Comparison of ENCODE assay signal across 9 mouse cellular contexts in the genomic region with DNA sequence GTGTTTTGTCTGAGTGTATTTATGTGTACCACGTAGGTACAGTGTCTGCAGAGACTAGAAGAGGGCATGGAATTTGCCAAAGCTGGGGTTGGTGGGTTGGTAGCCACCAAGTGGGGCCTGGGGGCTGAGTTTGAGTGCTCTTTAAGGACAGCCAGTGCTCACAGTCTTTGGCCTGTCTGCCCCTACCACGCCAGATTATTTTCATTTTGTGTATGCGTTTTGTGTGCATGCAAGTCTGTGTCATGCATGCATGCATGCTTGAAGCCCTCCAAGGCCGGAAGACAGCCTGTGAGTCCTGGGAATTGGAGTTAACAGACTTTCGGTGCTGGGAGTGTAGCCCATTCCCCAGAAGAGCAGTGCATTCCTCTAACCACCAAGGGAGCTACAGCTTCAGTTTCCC. TPM values are rescaled to one million over a fixed set of nuclear protein-coding genes. Genes with fewer than 3 reads are reported as not detected.
DNase-seq lines count a peak whose midpoint lies in the region; ATAC-seq and TF ChIP-seq lines count a peak whose summit lies in the region.
"Had no signal": no experiment of that assay in that cellular context is flagged by ENCODE, and none has a peak within 500 bp of the region (broad histone marks: within the 10 kb centered on the region; RNA-seq: fewer than 3 reads in every experiment).

No protein-coding gene starts in this region.

- peak overlapping the region; percentile 74; the same call in 1 of the 2 replicates for H3K9ac ChIP-seq in hindbrain, embryonic 15.5 days
- H3K9ac ChIP-seq in midbrain, embryonic 13.5 days (replicated peaks) = peak overlapping the region; percentile 95

- peaks cover 4% of the 10 kb centered on the region for H3K36me3 ChIP-seq in kidney, adult 2 months (ENCODE audit: control insufficient read depth, insufficient read depth, low read length)
- peaks cover 25% of the 10 kb centered on the region for H3K36me3 ChIP-seq in hindbrain, embryonic 15.5 days
- H3K36me3 ChIP-seq in midbrain, embryonic 13.5 days = peaks cover 47% of the 10 kb centered on the region

- H3K9me3 ChIP-seq in hindbrain, embryonic 15.5 days = no peaks in the 10 kb centered on the region
- no peaks in the 10 kb centered on the region for H3K9me3 ChIP-seq in midbrain, embryonic 13.5 days

- no peak for DNase-seq in kidney, adult 2 months
- no peak for DNase-seq in kidney, postnatal 25 days
- DNase-seq in layer of hippocampus, postnatal 10 days (ENCODE audit: low spot score in 2 of 2) = no peak
- DNase-seq in layer of hippocampus, adult 9-10 months (ENCODE audit: low spot score) = no peak
- DNase-seq in lung, adult 18-20 months = no peak
- DNase-seq: left cerebral cortex, postnatal 4 days had no signal

- peak overlapping the region; percentile 60 for H3K4me2 ChIP-seq in hindbrain, embryonic 15.5 days
- H3K4me2 ChIP-seq in midbrain, embryonic 13.5 days (replicated peaks) = peak overlapping the region; percentile 74

- 47% methylated on average over 5 of the region's 5 CpGs for WGBS in kidney, adult 2 months
- 76% methylated on average over 5 of the region's 5 CpGs for WGBS in hindbrain, embryonic 15.5 days
- WGBS in midbrain, embryonic 13.5 days = 83% methylated on average over 5 of the region's 5 CpGs

- peak overlapping the region; percentile 10; the same call in 1 of the 2 replicates for H3K4me3 ChIP-seq in kidney, adult 2 months (ENCODE audit: insufficient read depth, low read depth, low read length)
- H3K4me3 ChIP-seq in cortical plate, adult 2 months (ENCODE audit: insufficient read depth, low read length) = peak overlapping the region; percentile 2; the same call in 1 of the 2 replicates
- peak overlapping the region; percentile 59 for H3K4me3 ChIP-seq in hindbrain, embryonic 15.5 days
- peak overlapping the region; percentile 88 for H3K4me3 ChIP-seq in midbrain, embryonic 13.5 days (replicated peaks)

- no peak for ATAC-seq in hindbrain, embryonic 15.5 days (ENCODE audit: low FRiP score, low read depth)
- ATAC-seq in midbrain, embryonic 13.5 days = no peak

- peak overlapping the region; percentile 37; the same call in 1 of the 2 replicates for H3K27ac ChIP-seq in kidney, adult 2 months (ENCODE audit: insufficient read depth, low read depth, low read length)
- H3K27ac ChIP-seq in cortical plate, adult 2 months (ENCODE audit: insufficient read depth, low read length) = no peak overlapping the region
- H3K27ac ChIP-seq in hindbrain, embryonic 15.5 days (replicated peaks) = no peak overlapping the region
- 0 out of 2 replicates have a peak overlapping the region, but pooled peaks have one; percentile 3 for H3K27ac ChIP-seq in midbrain, embryonic 13.5 days

- TF ChIP-seq CTCF in kidney, adult 2 months (conservative IDR thresholded peaks at IDR 0.05; ENCODE audit: insufficient read depth, insufficient read length, low read depth, low read length) = no peak
- TF ChIP-seq CTCF in cortical plate, adult 2 months (IDR thresholded peaks at IDR 0.05; ENCODE audit: extremely low read depth, insufficient read depth, low read length) = no peak

- no peaks in the 10 kb centered on the region for H3K27me3 ChIP-seq in kidney, adult 2 months (replicated peaks; ENCODE audit: control insufficient read depth, insufficient read depth, low read length)
- no peaks in the 10 kb centered on the region for H3K27me3 ChIP-seq in hindbrain, embryonic 15.5 days
- no peaks in the 10 kb centered on the region for H3K27me3 ChIP-seq in midbrain, embryonic 13.5 days

- peaks cover 29% of the 10 kb centered on the region for H3K4me1 ChIP-seq in kidney, adult 2 months (ENCODE audit: control insufficient read depth, insufficient read depth, low read length)
- no peaks in the 10 kb centered on the region; the same call in 1 of the 2 replicates for H3K4me1 ChIP-seq in cortical plate, adult 2 months (ENCODE audit: control insufficient read depth, insufficient read depth, low read length)
- H3K4me1 ChIP-seq in hindbrain, embryonic 15.5 days (replicated peaks) = peaks cover 21% of the 10 kb centered on the region
- H3K4me1 ChIP-seq in midbrain, embryonic 13.5 days (replicated peaks) = peaks cover 39% of the 10 kb centered on the region

- TF ChIP-seq POLR2A in kidney, adult 2 months (IDR thresholded peaks at IDR 0.05; ENCODE audit: low read depth, low read length) = no peak
- peak; percentile 13; the same call in 1 of the 2 replicates for TF ChIP-seq POLR2A in cortical plate, adult 2 months (IDR thresholded peaks at IDR 0.05; ENCODE audit: extremely low read depth, insufficient read depth, low read length)

RNA-seq across cellular contexts. Expression of a gene that starts 8.4 kb away (rescaled TPM):
- 1,431 and 1,557 TPM in 2 replicates for polyA plus RNA-seq in kidney, adult 2 months (2012; rRNA removed)
- 890 and 934 TPM in 2 replicates for polyA plus RNA-seq in cortical plate, adult 2 months (2012; rRNA removed)
- 583 and 596 TPM in 2 replicates for polyA plus RNA-seq in hindbrain, embryonic 15.5 days (2015; fragmentation: Nextera tagmentation; extraction: Ambion mirVana)
- polyA plus RNA-seq in midbrain, embryonic 13.5 days (2015; fragmentation: Nextera tagmentation; extraction: Ambion mirVana) = 498 and 532 TPM in 2 replicates
- total RNA-seq in layer of hippocampus, postnatal 10 days (2021) = 100 to 1,000 TPM; 408 to 448 TPM

RNA-seq across cellular contexts. Expression of a gene that starts 15.8 kb away (rescaled TPM):
- polyA plus RNA-seq in kidney, adult 2 months (2012; rRNA removed) = 230 and 235 TPM in 2 replicates
- 236 and 245 TPM in 2 replicates for polyA plus RNA-seq in cortical plate, adult 2 months (2012; rRNA removed)
- polyA plus RNA-seq in hindbrain, embryonic 15.5 days (2015; fragmentation: Nextera tagmentation; extraction: Ambion mirVana) = 141 and 145 TPM in 2 replicates
- 159 and 174 TPM in 2 replicates for polyA plus RNA-seq in midbrain, embryonic 13.5 days (2015; fragmentation: Nextera tagmentation; extraction: Ambion mirVana)
- 10 to 100 TPM; 66.9 to 76.7 TPM for total RNA-seq in layer of hippocampus, postnatal 10 days (2021)

RNA-seq across cellular contexts. Expression of a gene that starts 38.9 kb away (rescaled TPM):
- polyA plus RNA-seq in kidney, adult 2 months (2012; rRNA removed) = 9.6 and 25.5 TPM in 2 replicates
- 6.6 and 7.2 TPM in 2 replicates for polyA plus RNA-seq in cortical plate, adult 2 months (2012; rRNA removed)
- polyA plus RNA-seq in hindbrain, embryonic 15.5 days (2015; fragmentation: Nextera tagmentation; extraction: Ambion mirVana) = 2.3 and 2.5 TPM in 2 replicates
- polyA plus RNA-seq in midbrain, embryonic 13.5 days (2015; fragmentation: Nextera tagmentation; extraction: Ambion mirVana) = 1.5 and 1.6 TPM in 2 replicates
- 1 to 10 TPM; 3.3 to 3.8 TPM for total RNA-seq in layer of hippocampus, postnatal 10 days (2021)

RNA-seq across cellular contexts. Expression of a gene that starts 50.0 kb away (rescaled TPM):
- polyA plus RNA-seq in kidney, adult 2 months (2012; rRNA removed) = 27.7 and 30.8 TPM in 2 replicates
- polyA plus RNA-seq in cortical plate, adult 2 months (2012; rRNA removed) = 22.9 and 24.4 TPM in 2 replicates
- 12.6 and 12.9 TPM in 2 replicates for polyA plus RNA-seq in hindbrain, embryonic 15.5 days (2015; fragmentation: Nextera tagmentation; extraction: Ambion mirVana)
- 13.4 and 15.3 TPM in 2 replicates for polyA plus RNA-seq in midbrain, embryonic 13.5 days (2015; fragmentation: Nextera tagmentation; extraction: Ambion mirVana)
- 10 to 100 TPM; 19.7 to 23.9 TPM for total RNA-seq in layer of hippocampus, postnatal 10 days (2021)

RNA-seq across cellular contexts. Expression of a gene that starts 59.1 kb away (rescaled TPM):
- polyA plus RNA-seq in kidney, adult 2 months (2012; rRNA removed) = 10.6 and 11.8 TPM in 2 replicates
- 10.9 and 11.5 TPM in 2 replicates for polyA plus RNA-seq in cortical plate, adult 2 months (2012; rRNA removed)
- polyA plus RNA-seq in hindbrain, embryonic 15.5 days (2015; fragmentation: Nextera tagmentation; extraction: Ambion mirVana) = 4.8 and 5.4 TPM in 2 replicates
- 5.4 and 5.8 TPM in 2 replicates for polyA plus RNA-seq in midbrain, embryonic 13.5 days (2015; fragmentation: Nextera tagmentation; extraction: Ambion mirVana)
- 10 to 100 TPM in 1 of 2 experiments, 1 to 10 TPM in 1; 9.3 to 10.3 TPM for total RNA-seq in layer of hippocampus, postnatal 10 days (2021)

Comparison
In these comparisons a context has a peak if more than half of its experiments do, and no peak if none do; other contexts are left out.
1. H3K27ac ChIP-seq: peak in kidney, adult 2 months (single experiment) and midbrain, embryonic 13.5 days (single experiment); none in cortical plate, adult 2 months (single experiment) and hindbrain, embryonic 15.5 days (single experiment).
2. H3K4me3 ChIP-seq: peak in every context shown above with its lines; median percentile 88 in midbrain, embryonic 13.5 days; 59 in hindbrain, embryonic 15.5 days; 10 in kidney, adult 2 months; 2 in cortical plate, adult 2 months.